Mouse (Mus musculus): ENCODE measurements around the gene Rtkn2. TPM values are rescaled to one million over a fixed set of nuclear protein-coding genes. Genes with fewer than 3 reads are reported as not detected.

Rtkn2 gene
- polyA plus RNA-seq, 1 experiment from 2014 or later: 1.2 TPM

- Histone ChIP-seq H3K36me3 (ENCODE audit: control insufficient read depth, insufficient read depth) (no peaks in the 10 kb centered on the region), H3K4me1 (replicated peaks; ENCODE audit: control insufficient read depth, insufficient read depth, low read length) (no peaks in the 10 kb centered on the region), H3K4me3 (ENCODE audit: low read depth, low read length) (no peak overlapping the region), H3K27me3 (replicated peaks; ENCODE audit: control insufficient read depth, insufficient read depth, low read length) (no peaks in the 10 kb centered on the region), H3K9me3 (ENCODE audit: control insufficient read depth) (no peaks in the 10 kb centered on the region), H3K9ac (ENCODE audit: low read depth, low read length) (no peak overlapping the region), H3K27ac (ENCODE audit: low read depth, low read length) (no peak overlapping the region), H3K4me2 (replicated peaks; ENCODE audit: low read depth) (no peak overlapping the region)
- 0 out of 2 replicates have a peak, but pooled peaks have one; percentile 16 for TF ChIP-seq CTCF (IDR thresholded peaks at IDR 0.05; ENCODE audit: low read depth)
- no peak for ATAC-seq
- WGBS: 87% methylated on average over 4 of the region's 4 CpGs
Measured at GRCm38 (mm10) chr10:67943513-67943912, 35.9 kb upstream of the Rtkn2 start.

- Histone ChIP-seq H3K4me2 (replicated peaks; ENCODE audit: low read depth) (no peak overlapping the region), H3K27ac (ENCODE audit: low read depth, low read length) (no peak overlapping the region), H3K4me1 (replicated peaks; ENCODE audit: control insufficient read depth, insufficient read depth, low read length) (no peaks in the 10 kb centered on the region), H3K4me3 (ENCODE audit: low read depth, low read length) (no peak overlapping the region), H3K27me3 (replicated peaks; ENCODE audit: control insufficient read depth, insufficient read depth, low read length) (no peaks in the 10 kb centered on the region), H3K9me3 (ENCODE audit: control insufficient read depth) (no peaks in the 10 kb centered on the region), H3K9ac (ENCODE audit: low read depth, low read length) (no peak overlapping the region), H3K36me3 (ENCODE audit: control insufficient read depth, insufficient read depth) (no peaks in the 10 kb centered on the region)
- no peak for ATAC-seq
- WGBS: 62% methylated on average over 8 of the region's 8 CpGs
- no peak for TF ChIP-seq CTCF (IDR thresholded peaks at IDR 0.05; ENCODE audit: low read depth)
Measured at GRCm38 (mm10) chr10:67950059-67950748, 29.2 kb upstream of the Rtkn2 start.

- Histone ChIP-seq H3K27me3 (replicated peaks; ENCODE audit: control insufficient read depth, insufficient read depth, low read length) (no peaks in the 10 kb centered on the region), H3K9ac (ENCODE audit: low read depth, low read length) (no peak overlapping the region), H3K9me3 (ENCODE audit: control insufficient read depth) (no peaks in the 10 kb centered on the region), H3K4me2 (replicated peaks; ENCODE audit: low read depth) (no peak overlapping the region), H3K4me3 (ENCODE audit: low read depth, low read length) (no peak overlapping the region), H3K4me1 (replicated peaks; ENCODE audit: control insufficient read depth, insufficient read depth, low read length) (no peaks in the 10 kb centered on the region), H3K27ac (ENCODE audit: low read depth, low read length) (no peak overlapping the region), H3K36me3 (ENCODE audit: control insufficient read depth, insufficient read depth) (no peaks in the 10 kb centered on the region)
- no peak for TF ChIP-seq CTCF (IDR thresholded peaks at IDR 0.05; ENCODE audit: low read depth)
- WGBS: 49% methylated on average over 4 of the region's 4 CpGs
- ATAC-seq: no peak
Measured at GRCm38 (mm10) chr10:67951690-67952089, 27.7 kb upstream of the Rtkn2 start.

- H3K27ac ChIP-seq (ENCODE audit: low read depth, low read length): no peak overlapping the region
- H3K9me3 ChIP-seq (ENCODE audit: control insufficient read depth): no peaks in the 10 kb centered on the region
- ATAC-seq: no peak
- TF ChIP-seq CTCF (IDR thresholded peaks at IDR 0.05; ENCODE audit: low read depth): no peak
- H3K4me2 ChIP-seq (replicated peaks; ENCODE audit: low read depth): no peak overlapping the region
- H3K4me3 ChIP-seq (ENCODE audit: low read depth, low read length): no peak overlapping the region
- no peak overlapping the region for H3K9ac ChIP-seq (ENCODE audit: low read depth, low read length)
- WGBS: 92% methylated on average over 2 of the region's 2 CpGs
- no peaks in the 10 kb centered on the region for H3K36me3 ChIP-seq (ENCODE audit: control insufficient read depth, insufficient read depth)
- no peaks in the 10 kb centered on the region for H3K27me3 ChIP-seq (replicated peaks; ENCODE audit: control insufficient read depth, insufficient read depth, low read length)
- no peaks in the 10 kb centered on the region for H3K4me1 ChIP-seq (replicated peaks; ENCODE audit: control insufficient read depth, insufficient read depth, low read length)
Measured at GRCm38 (mm10) chr10:67955982-67956381, 23.4 kb upstream of the Rtkn2 start.

GRCm38 (mm10) chr10:67959982-67960381 is 19.4 kb upstream of the Rtkn2 start:
- no peak for TF ChIP-seq CTCF (IDR thresholded peaks at IDR 0.05; ENCODE audit: low read depth)
- H3K4me1 ChIP-seq (replicated peaks; ENCODE audit: control insufficient read depth, insufficient read depth, low read length): no peaks in the 10 kb centered on the region
- no peak overlapping the region for H3K27ac ChIP-seq (ENCODE audit: low read depth, low read length)
- H3K4me2 ChIP-seq (replicated peaks; ENCODE audit: low read depth): no peak overlapping the region
- no peaks in the 10 kb centered on the region for H3K36me3 ChIP-seq (ENCODE audit: control insufficient read depth, insufficient read depth)
- no peaks in the 10 kb centered on the region for H3K27me3 ChIP-seq (replicated peaks; ENCODE audit: control insufficient read depth, insufficient read depth, low read length)
- H3K4me3 ChIP-seq (ENCODE audit: low read depth, low read length): no peak overlapping the region
- no peaks in the 10 kb centered on the region for H3K9me3 ChIP-seq (ENCODE audit: control insufficient read depth)
- WGBS: 45% methylated on average over 3 of the region's 3 CpGs
- ATAC-seq: no peak
- no peak overlapping the region for H3K9ac ChIP-seq (ENCODE audit: low read depth, low read length)

GRCm38 (mm10) chr10:67962496-67962895 is 16.9 kb upstream of the Rtkn2 start:
- no peak overlapping the region for H3K27ac ChIP-seq (ENCODE audit: low read depth, low read length)
- no peak for TF ChIP-seq CTCF (IDR thresholded peaks at IDR 0.05; ENCODE audit: low read depth)
- no peaks in the 10 kb centered on the region for H3K27me3 ChIP-seq (replicated peaks; ENCODE audit: control insufficient read depth, insufficient read depth, low read length)
- no peak for ATAC-seq
- H3K9ac ChIP-seq (ENCODE audit: low read depth, low read length): no peak overlapping the region
- no peaks in the 10 kb centered on the region for H3K9me3 ChIP-seq (ENCODE audit: control insufficient read depth)
- 81% methylated on average over 10 of the region's 10 CpGs for WGBS
- H3K4me3 ChIP-seq (ENCODE audit: low read depth, low read length): no peak overlapping the region
- H3K36me3 ChIP-seq (ENCODE audit: control insufficient read depth, insufficient read depth): no peaks in the 10 kb centered on the region
- no peak overlapping the region for H3K4me2 ChIP-seq (replicated peaks; ENCODE audit: low read depth)
- no peaks in the 10 kb centered on the region for H3K4me1 ChIP-seq (replicated peaks; ENCODE audit: control insufficient read depth, insufficient read depth, low read length)
